Mouse (Mus musculus): ENCODE results near the gene Ly6g6e. TPM values are rescaled to one million over a fixed set of nuclear protein-coding genes. Genes with fewer than 3 reads are reported as not detected.

Gene Ly6g6e
- polyA plus RNA-seq, 1 experiment: 1.3 TPM

DNA sequence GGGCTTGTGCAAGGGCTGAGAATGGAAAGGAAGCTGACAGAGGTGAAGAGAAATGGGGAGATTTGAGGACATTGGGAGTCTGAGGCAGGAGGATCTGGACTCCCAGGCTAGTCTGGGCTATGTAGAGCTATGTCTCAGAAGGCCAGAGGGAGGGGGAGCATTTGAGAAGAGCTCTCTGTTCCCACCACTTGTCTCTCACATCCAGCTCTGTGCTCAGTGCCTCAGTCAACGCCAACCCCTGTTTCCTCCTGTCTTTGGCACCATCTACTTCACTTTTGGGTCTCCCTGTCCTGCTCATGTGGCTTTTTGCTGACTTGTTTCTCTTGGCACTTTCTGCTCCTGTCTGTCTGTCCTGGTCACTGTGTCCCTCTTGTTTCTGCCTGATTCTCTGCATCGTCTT is 583 bp downstream of the Ly6g6e start:
- peaks cover 24% of the 10 kb centered on the region for H3K4me1 ChIP-seq (ENCODE audit: control insufficient read depth, insufficient read depth, insufficient read length, low read length)
- WGBS: 7% methylated on average over 2 of the region's 2 CpGs
- no peaks in the 10 kb centered on the region for H3K36me3 ChIP-seq (ENCODE audit: control insufficient read depth, insufficient read depth, low read length)
- H3K27me3 ChIP-seq (ENCODE audit: control insufficient read depth, insufficient read depth, low read length): no peaks in the 10 kb centered on the region
- H3K27ac ChIP-seq (ENCODE audit: insufficient read depth, low read depth, low read length): no peak overlapping the region
- peak overlapping the region; percentile 55; the same call in 1 of the 2 replicates for H3K4me3 ChIP-seq (ENCODE audit: low read depth, low read length)
- TF ChIP-seq CTCF (IDR thresholded peaks at IDR 0.05; ENCODE audit: extremely low read depth, insufficient read length, insufficient replicate concordance, low read depth, low read length) (no peak), POLR2A (IDR thresholded peaks at IDR 0.05; ENCODE audit: low read depth, low read length) (no peak)

DNA sequence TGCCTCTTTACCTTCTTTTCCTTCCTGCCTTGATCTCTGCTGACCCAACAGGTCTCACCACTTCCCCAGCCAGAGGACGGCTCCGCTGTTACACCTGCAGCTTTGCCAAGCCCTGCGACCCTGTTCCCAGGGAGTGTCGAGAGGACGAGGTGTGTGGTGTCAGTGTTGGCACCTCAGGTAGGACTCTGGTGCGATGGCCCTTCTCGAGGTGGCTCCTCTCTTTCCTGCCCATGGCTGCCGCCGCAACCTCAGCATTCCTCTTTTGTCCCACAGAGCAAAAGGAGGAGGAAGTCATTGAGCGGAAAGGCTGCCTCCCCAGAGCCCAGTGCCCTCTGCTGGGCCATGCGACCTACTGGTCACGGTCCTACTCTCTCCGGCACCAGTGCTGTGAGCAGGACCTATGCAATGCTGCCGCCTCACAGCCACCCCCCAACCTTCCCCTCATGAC is 1.1 kb downstream of the Ly6g6e start, which contains the start of gene Ly6g6d:
TSS of gene Ly6g6d (minus strand) at position 280 of the 448 bp plus-strand sequence.
- 5% methylated on average over 14 of the region's 14 CpGs for WGBS
- H3K36me3 ChIP-seq (ENCODE audit: control insufficient read depth, insufficient read depth, low read length): no peaks in the 10 kb centered on the region
- no peak within 1 kb of the TSS for H3K27ac ChIP-seq (ENCODE audit: insufficient read depth, low read depth, low read length)
- TF ChIP-seq CTCF (IDR thresholded peaks at IDR 0.05; ENCODE audit: extremely low read depth, insufficient read length, insufficient replicate concordance, low read depth, low read length) (peak; percentile 59), POLR2A (IDR thresholded peaks at IDR 0.05; ENCODE audit: low read depth, low read length) (no peak; the same call in 1 of the 2 replicates)
- H3K27me3 ChIP-seq (ENCODE audit: control insufficient read depth, insufficient read depth, low read length): no peaks in the 10 kb centered on the region
- H3K4me1 ChIP-seq (ENCODE audit: control insufficient read depth, insufficient read depth, insufficient read length, low read length): peaks cover 24% of the 10 kb centered on the region
- peak within 1 kb of the TSS; percentile 55 for H3K4me3 ChIP-seq (ENCODE audit: low read depth, low read length)

DNA sequence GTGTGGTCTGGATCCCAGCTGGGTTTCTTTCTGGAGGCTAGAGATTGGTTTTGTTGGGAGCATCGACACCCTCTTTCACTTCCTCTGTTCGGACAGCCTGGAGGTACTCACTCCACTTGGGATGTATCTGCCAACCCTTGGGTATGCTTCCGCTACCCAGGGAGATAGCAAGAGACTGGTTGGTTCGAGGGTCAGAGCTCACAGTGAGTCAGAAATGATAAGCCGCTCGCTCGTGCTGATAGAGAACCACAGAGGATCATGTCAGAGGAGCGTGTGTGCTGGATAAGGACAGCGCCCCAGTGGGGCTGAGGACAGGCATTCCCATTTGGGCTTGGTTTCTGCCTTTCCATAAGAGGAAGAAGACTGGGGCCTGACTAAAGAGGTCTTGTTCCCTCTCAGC is 3.1 kb downstream of the Ly6g6e start:
- H3K27me3 ChIP-seq (ENCODE audit: control insufficient read depth, insufficient read depth, low read length): no peaks in the 10 kb centered on the region
- TF ChIP-seq CTCF (IDR thresholded peaks at IDR 0.05; ENCODE audit: extremely low read depth, insufficient read length, insufficient replicate concordance, low read depth, low read length) (no peak), POLR2A (IDR thresholded peaks at IDR 0.05; ENCODE audit: low read depth, low read length) (no peak; the same call in 1 of the 2 replicates)
- H3K4me3 ChIP-seq (ENCODE audit: low read depth, low read length): no peak overlapping the region
- H3K4me1 ChIP-seq (ENCODE audit: control insufficient read depth, insufficient read depth, insufficient read length, low read length): peaks cover 30% of the 10 kb centered on the region
- WGBS: 20% methylated on average over 9 of the region's 9 CpGs
- no peaks in the 10 kb centered on the region for H3K36me3 ChIP-seq (ENCODE audit: control insufficient read depth, insufficient read depth, low read length)
- H3K27ac ChIP-seq (ENCODE audit: insufficient read depth, low read depth, low read length): peak overlapping the region; percentile 48

DNA sequence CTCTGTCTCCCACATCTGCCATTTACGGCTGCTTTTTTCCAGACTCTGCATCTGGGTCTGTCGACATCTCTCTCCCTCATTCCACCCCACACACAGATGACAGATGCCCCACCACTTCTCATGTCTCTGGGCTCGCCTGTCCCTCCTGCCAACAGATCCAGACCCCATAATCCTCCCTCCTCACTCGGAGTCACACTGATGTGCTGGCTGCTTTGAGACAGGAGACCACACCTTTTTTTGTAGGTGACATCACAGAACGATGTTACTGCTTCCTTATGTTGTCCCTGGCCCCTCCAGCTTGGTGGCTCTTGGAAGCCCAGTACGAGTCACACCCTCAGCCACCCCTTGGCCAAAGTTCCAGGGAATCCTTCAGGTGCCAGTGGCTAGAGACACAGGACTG is 3.5 kb downstream of the Ly6g6e start:
- H3K4me3 ChIP-seq (ENCODE audit: low read depth, low read length): no peak overlapping the region
- peak overlapping the region; percentile 48 for H3K27ac ChIP-seq (ENCODE audit: insufficient read depth, low read depth, low read length)
- peaks cover 30% of the 10 kb centered on the region for H3K4me1 ChIP-seq (ENCODE audit: control insufficient read depth, insufficient read depth, insufficient read length, low read length)
- H3K27me3 ChIP-seq (ENCODE audit: control insufficient read depth, insufficient read depth, low read length): no peaks in the 10 kb centered on the region
- no peaks in the 10 kb centered on the region for H3K36me3 ChIP-seq (ENCODE audit: control insufficient read depth, insufficient read depth, low read length)
- TF ChIP-seq POLR2A (IDR thresholded peaks at IDR 0.05; ENCODE audit: low read depth, low read length) (no peak), CTCF (IDR thresholded peaks at IDR 0.05; ENCODE audit: extremely low read depth, insufficient read length, insufficient replicate concordance, low read depth, low read length) (no peak)
- 25% methylated on average over 6 of the region's 6 CpGs for WGBS

DNA sequence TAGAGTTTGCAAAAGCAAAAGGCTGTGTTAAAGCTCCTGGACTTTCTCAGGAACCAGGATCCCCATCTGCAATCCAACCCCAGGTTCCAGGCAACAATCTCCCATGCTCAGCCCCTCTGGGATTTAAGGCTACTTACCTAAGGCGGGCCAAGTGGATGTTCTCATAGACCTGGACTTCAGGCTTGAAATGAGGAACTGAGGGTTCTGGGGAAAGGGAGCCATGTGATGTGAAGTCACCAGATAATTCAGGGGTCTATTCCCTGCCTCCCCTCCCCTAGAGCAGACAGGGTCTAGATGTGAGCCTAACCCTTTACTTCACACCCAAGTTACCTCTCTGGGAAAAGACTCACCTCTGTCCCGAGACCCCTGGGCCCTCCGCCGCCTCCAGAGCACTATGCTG is 4.0 kb downstream of the Ly6g6e start:
- no peak overlapping the region for H3K4me3 ChIP-seq (ENCODE audit: low read depth, low read length)
- 93% methylated on average over 4 of the region's 4 CpGs for WGBS
- TF ChIP-seq POLR2A (IDR thresholded peaks at IDR 0.05; ENCODE audit: low read depth, low read length): no peak
- no peak for TF ChIP-seq CTCF (IDR thresholded peaks at IDR 0.05; ENCODE audit: extremely low read depth, insufficient read length, insufficient replicate concordance, low read depth, low read length)
- no peak overlapping the region for H3K27ac ChIP-seq (ENCODE audit: insufficient read depth, low read depth, low read length)
- no peaks in the 10 kb centered on the region for H3K36me3 ChIP-seq (ENCODE audit: control insufficient read depth, insufficient read depth, low read length)
- H3K4me1 ChIP-seq (ENCODE audit: control insufficient read depth, insufficient read depth, insufficient read length, low read length): peaks cover 30% of the 10 kb centered on the region
- no peaks in the 10 kb centered on the region for H3K27me3 ChIP-seq (ENCODE audit: control insufficient read depth, insufficient read depth, low read length)

DNA sequence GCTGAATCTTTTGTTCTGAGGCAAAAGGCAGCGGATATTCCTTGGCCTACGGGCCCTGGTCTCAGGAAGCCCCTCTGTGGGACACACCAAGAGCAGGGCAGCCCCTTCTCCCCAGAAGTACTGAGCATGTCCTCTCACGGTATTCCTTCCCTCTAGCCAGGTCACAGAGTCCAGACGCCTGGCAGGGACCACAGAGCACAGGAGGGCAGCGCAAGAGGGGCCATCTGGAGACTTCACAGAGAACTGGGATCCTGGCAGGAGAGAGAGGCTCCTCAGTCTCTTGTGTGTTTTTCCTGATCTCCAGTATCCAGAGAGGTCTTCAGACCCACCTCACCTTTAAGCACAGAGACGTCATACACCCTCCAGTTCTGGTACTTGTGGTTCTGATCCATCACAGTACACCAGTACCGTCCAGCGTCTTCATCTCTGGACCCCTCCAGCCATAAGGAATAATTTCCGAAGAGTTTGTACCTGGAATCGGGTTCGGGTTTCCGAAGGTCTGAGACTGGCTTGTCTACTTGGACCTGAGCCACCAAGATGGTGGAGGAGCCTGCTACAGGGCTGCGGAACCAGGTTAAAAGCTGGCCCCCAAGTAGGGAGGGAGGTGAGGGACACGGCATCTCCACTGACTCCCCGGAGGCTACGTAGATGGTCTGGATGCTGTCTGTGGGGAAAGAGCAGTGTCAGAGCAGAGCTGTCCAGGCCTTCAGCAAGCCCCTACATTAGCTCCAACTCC is 6.3 kb downstream of the Ly6g6e start:
- no peak for TF ChIP-seq CTCF (IDR thresholded peaks at IDR 0.05; ENCODE audit: extremely low read depth, insufficient read length, insufficient replicate concordance, low read depth, low read length)
- TF ChIP-seq POLR2A (IDR thresholded peaks at IDR 0.05; ENCODE audit: low read depth, low read length): no peak
- no peak overlapping the region for H3K27ac ChIP-seq (ENCODE audit: insufficient read depth, low read depth, low read length)
- 92% methylated on average over 16 of the region's 16 CpGs for WGBS
- peaks cover 21% of the 10 kb centered on the region for H3K4me1 ChIP-seq (ENCODE audit: control insufficient read depth, insufficient read depth, insufficient read length, low read length)
- no peaks in the 10 kb centered on the region for H3K36me3 ChIP-seq (ENCODE audit: control insufficient read depth, insufficient read depth, low read length)
- no peaks in the 10 kb centered on the region for H3K27me3 ChIP-seq (ENCODE audit: control insufficient read depth, insufficient read depth, low read length)
- H3K4me3 ChIP-seq (ENCODE audit: low read depth, low read length): no peak overlapping the region

DNA sequence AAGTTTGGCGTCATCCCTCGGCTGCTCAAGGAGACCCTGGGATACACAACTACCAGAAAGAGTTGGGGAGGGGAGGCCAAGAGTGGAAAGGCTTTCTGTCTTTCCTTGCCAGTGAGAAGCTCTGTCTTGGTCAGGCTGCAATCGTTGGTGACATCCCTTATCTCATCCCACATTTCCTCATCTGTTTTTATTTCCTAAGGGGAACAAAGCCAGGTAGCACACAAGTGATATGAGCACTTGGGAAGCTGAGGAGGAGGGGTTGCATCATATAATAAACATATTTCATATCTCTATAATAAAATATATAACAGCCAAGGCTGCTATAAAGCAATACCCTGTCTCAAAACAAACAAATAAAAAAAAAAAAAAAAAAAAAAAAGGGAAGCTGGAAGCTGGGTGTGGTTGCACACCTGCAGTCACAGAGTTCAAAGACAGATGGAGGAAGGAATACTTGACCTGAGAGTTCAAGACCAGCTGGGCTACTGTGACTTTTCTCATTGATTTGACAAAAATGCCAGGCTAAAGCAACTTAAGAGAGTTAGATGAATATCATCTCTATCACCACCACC is 7.3 kb downstream of the Ly6g6e start:
- no peaks in the 10 kb centered on the region for H3K36me3 ChIP-seq (ENCODE audit: control insufficient read depth, insufficient read depth, low read length)
- no peaks in the 10 kb centered on the region for H3K27me3 ChIP-seq (ENCODE audit: control insufficient read depth, insufficient read depth, low read length)
- WGBS: 15% methylated on average over 3 of the region's 3 CpGs
- no peak for TF ChIP-seq CTCF (IDR thresholded peaks at IDR 0.05; ENCODE audit: extremely low read depth, insufficient read length, insufficient replicate concordance, low read depth, low read length)
- TF ChIP-seq POLR2A (IDR thresholded peaks at IDR 0.05; ENCODE audit: low read depth, low read length): no peak
- no peak overlapping the region for H3K4me3 ChIP-seq (ENCODE audit: low read depth, low read length)
- H3K4me1 ChIP-seq (ENCODE audit: control insufficient read depth, insufficient read depth, insufficient read length, low read length): peaks cover 19% of the 10 kb centered on the region; the same call in 1 of the 2 replicates
- H3K27ac ChIP-seq (ENCODE audit: insufficient read depth, low read depth, low read length): no peak overlapping the region

All from small intestine, adult 2 months (tissue).